Mouse (Mus musculus) liver, embryonic 14.5 days (tissue): ENCODE measurements around the gene Hnrnpu.

Experiments used
- CTCF ChIP-seq: IDR thresholded peaks from 2 replicates; pipeline ENCODE4 v1.5.1; 2016; ENCODE audit warnings: antibody characterized with exemption, low read depth, control low read depth
- EP300 ChIP-seq: IDR thresholded peaks from 2 replicates; pipeline ENCODE4 v1.6.1; 2016; ENCODE audit warnings: antibody characterized with exemption, low read depth

- TF ChIP-seq CTCF: no peak
- no peak for TF ChIP-seq EP300
These were observed 53.5 kb downstream of the Hnrnpu start for GRCm38 (mm10) chr1:178283946-178284720.
